In the genomic region with DNA sequence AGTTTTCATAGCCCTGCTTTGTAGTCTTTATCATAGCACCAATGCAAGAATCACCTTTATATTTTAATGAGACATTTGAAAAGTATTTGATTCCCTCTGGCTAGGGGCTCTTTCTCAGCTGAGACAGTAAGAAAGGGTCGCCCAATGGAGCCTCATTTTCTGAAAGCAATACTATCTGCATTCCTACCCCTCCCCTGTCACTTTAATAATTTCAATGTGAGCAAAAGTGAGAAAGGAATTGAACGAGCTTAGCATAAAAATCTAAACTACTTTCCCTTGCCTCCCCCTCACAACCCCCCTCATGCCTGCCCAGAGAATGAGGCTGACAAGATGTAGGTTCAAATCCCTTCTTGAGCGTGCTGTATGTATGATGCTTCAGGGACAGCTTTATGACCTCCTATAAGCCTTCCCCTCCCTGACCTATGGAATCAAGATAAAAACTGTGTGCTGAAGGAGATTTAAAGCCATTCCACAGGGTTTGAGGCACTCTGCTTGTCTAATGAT, we compare ENCODE assay signal across 20 mouse cellular contexts.
DNase-seq lines count a peak whose midpoint lies in the region; ATAC-seq and TF ChIP-seq lines count a peak whose summit lies in the region.
"Had no signal": no experiment of that assay in that cellular context is flagged by ENCODE, and none has a peak within 500 bp of the region (broad histone marks: within the 10 kb centered on the region; RNA-seq: fewer than 3 reads in every experiment).

No protein-coding gene starts in this region.

- DNase-seq in heart, adult 8-10 months (ENCODE audit: low spot score): no peak
- DNase-seq in midbrain, embryonic 14.5 days: no peak
- no peak for DNase-seq in left cerebral cortex, adult 2 months (ENCODE audit: extremely low spot score in 1 of 2, low spot score in 2 of 2)
- DNase-seq: adrenal gland, adult 2 months; gastrocnemius, adult 2 months; kidney, adult 2 months; kidney, postnatal 14 days; lung, postnatal 4 days; right cerebral cortex, postnatal 14 days; thymus, postnatal 25 days had no signal

- H3K36me3 ChIP-seq in heart, embryonic 11.5 days (ENCODE audit: control insufficient read depth, insufficient read depth, low read length): no peaks in the 10 kb centered on the region
- H3K36me3 ChIP-seq in hindbrain, embryonic 13.5 days: no peaks in the 10 kb centered on the region
- no peaks in the 10 kb centered on the region for H3K36me3 ChIP-seq in hindbrain, embryonic 16.5 days (ENCODE audit: control insufficient read depth, insufficient read depth, low read length)
- no peaks in the 10 kb centered on the region for H3K36me3 ChIP-seq in forebrain, embryonic 12.5 days (replicated peaks)
- H3K36me3 ChIP-seq in midbrain, embryonic 14.5 days (ENCODE audit: control insufficient read depth, insufficient read depth, low read length): no peaks in the 10 kb centered on the region
- H3K36me3 ChIP-seq: embryonic facial prominence, embryonic 15.5 days; liver, embryonic 12.5 days; neural tube, embryonic 12.5 days had no signal

- H3K4me3 ChIP-seq in heart, embryonic 11.5 days (ENCODE audit: low read depth, low read length): no peak overlapping the region
- H3K4me3 ChIP-seq in hindbrain, embryonic 13.5 days: no peak overlapping the region
- H3K4me3 ChIP-seq in hindbrain, embryonic 16.5 days (ENCODE audit: low read length): no peak overlapping the region
- H3K4me3 ChIP-seq in forebrain, embryonic 12.5 days (replicated peaks): no peak overlapping the region
- no peak overlapping the region for H3K4me3 ChIP-seq in midbrain, embryonic 14.5 days (replicated peaks; ENCODE audit: low read depth, low read length)
- no peak overlapping the region for H3K4me3 ChIP-seq in left cerebral cortex, adult 2 months
- H3K4me3 ChIP-seq: embryonic facial prominence, embryonic 15.5 days; gastrocnemius, adult 2 months; liver, embryonic 12.5 days; neural tube, embryonic 12.5 days had no signal

- no peak overlapping the region for H3K4me2 ChIP-seq in heart, embryonic 11.5 days
- no peak overlapping the region for H3K4me2 ChIP-seq in hindbrain, embryonic 13.5 days
- H3K4me2 ChIP-seq in hindbrain, embryonic 16.5 days (ENCODE audit: low read length): no peak overlapping the region
- no peak overlapping the region for H3K4me2 ChIP-seq in forebrain, embryonic 12.5 days
- H3K4me2 ChIP-seq in midbrain, embryonic 14.5 days (ENCODE audit: low read length): no peak overlapping the region
- H3K4me2 ChIP-seq: embryonic facial prominence, embryonic 15.5 days; liver, embryonic 12.5 days; lung, embryonic 14.5 days; neural tube, embryonic 12.5 days had no signal

- peaks cover 23% of the 10 kb centered on the region for H3K4me1 ChIP-seq in heart, embryonic 11.5 days (ENCODE audit: control insufficient read depth, insufficient read depth, low read length)
- peaks cover 15% of the 10 kb centered on the region for H3K4me1 ChIP-seq in hindbrain, embryonic 13.5 days (replicated peaks)
- H3K4me1 ChIP-seq in hindbrain, embryonic 16.5 days (ENCODE audit: control insufficient read depth, insufficient read depth, low read depth, low read length): no peaks in the 10 kb centered on the region
- H3K4me1 ChIP-seq in forebrain, embryonic 12.5 days: peaks cover 23% of the 10 kb centered on the region
- peaks cover 14% of the 10 kb centered on the region for H3K4me1 ChIP-seq in midbrain, embryonic 14.5 days (ENCODE audit: control insufficient read depth, insufficient read depth, low read length)
- H3K4me1 ChIP-seq: embryonic facial prominence, embryonic 15.5 days had no signal

- no peak for ATAC-seq in heart, embryonic 11.5 days (replicated peaks; ENCODE audit: insufficient number of reproducible peaks, low FRiP score, low TSS enrichment)
- no peak for ATAC-seq in hindbrain, embryonic 13.5 days (ENCODE audit: low FRiP score)
- ATAC-seq in hindbrain, embryonic 16.5 days: no peak
- ATAC-seq in forebrain, embryonic 12.5 days (ENCODE audit: low FRiP score): peak; percentile 22
- no peak for ATAC-seq in midbrain, embryonic 14.5 days (ENCODE audit: low FRiP score, low TSS enrichment)
- ATAC-seq: liver, embryonic 12.5 days had no signal

- intact Hi-C loops in left cerebral cortex, adult 2 months (cut with DNase I): no loop called here

- no peaks in the 10 kb centered on the region for H3K27me3 ChIP-seq in heart, embryonic 11.5 days (ENCODE audit: control insufficient read depth, insufficient read depth, low read length)
- no peaks in the 10 kb centered on the region for H3K27me3 ChIP-seq in hindbrain, embryonic 13.5 days
- no peaks in the 10 kb centered on the region for H3K27me3 ChIP-seq in hindbrain, embryonic 16.5 days (replicated peaks; ENCODE audit: control insufficient read depth, insufficient read depth, low read length)
- H3K27me3 ChIP-seq in forebrain, embryonic 12.5 days: no peaks in the 10 kb centered on the region
- no peaks in the 10 kb centered on the region for H3K27me3 ChIP-seq in midbrain, embryonic 14.5 days (ENCODE audit: control insufficient read depth, insufficient read depth, low read length)
- H3K27me3 ChIP-seq: CH12.LX; embryonic facial prominence, embryonic 15.5 days; neural tube, embryonic 12.5 days had no signal

- H3K27ac ChIP-seq in heart, embryonic 11.5 days (ENCODE audit: low read depth, low read length): peak overlapping the region; percentile 71
- peak overlapping the region; percentile 26; the same call in 1 of the 2 replicates for H3K27ac ChIP-seq in hindbrain, embryonic 13.5 days
- no peak overlapping the region for H3K27ac ChIP-seq in hindbrain, embryonic 16.5 days (ENCODE audit: low read depth, low read length)
- H3K27ac ChIP-seq in forebrain, embryonic 12.5 days: peak overlapping the region; percentile 87
- H3K27ac ChIP-seq in midbrain, embryonic 14.5 days (replicated peaks; ENCODE audit: low read depth, low read length): peak overlapping the region; percentile 55; the same call in 1 of the 2 replicates
- no peak overlapping the region for H3K27ac ChIP-seq in left cerebral cortex, adult 2 months
- H3K27ac ChIP-seq: embryonic facial prominence, embryonic 15.5 days; gastrocnemius, adult 2 months; liver, embryonic 12.5 days; neural tube, embryonic 12.5 days; stomach, postnatal 0 days had no signal

- no peaks in the 10 kb centered on the region for H3K9me3 ChIP-seq in heart, embryonic 11.5 days (replicated peaks; ENCODE audit: control insufficient read depth, low read length)
- no peaks in the 10 kb centered on the region for H3K9me3 ChIP-seq in hindbrain, embryonic 13.5 days
- no peaks in the 10 kb centered on the region for H3K9me3 ChIP-seq in hindbrain, embryonic 16.5 days (ENCODE audit: control insufficient read depth, low read length)
- no peaks in the 10 kb centered on the region for H3K9me3 ChIP-seq in forebrain, embryonic 12.5 days
- H3K9me3 ChIP-seq in midbrain, embryonic 14.5 days (ENCODE audit: control insufficient read depth, low read length): no peaks in the 10 kb centered on the region
- H3K9me3 ChIP-seq: embryonic facial prominence, embryonic 15.5 days; liver, embryonic 12.5 days; neural tube, embryonic 12.5 days had no signal

- WGBS in heart, embryonic 11.5 days (ENCODE audit: insufficient replicate concordance): 45% methylated on average over 3 of the region's 3 CpGs
- 54% methylated on average over 3 of the region's 3 CpGs for WGBS in hindbrain, embryonic 13.5 days
- WGBS in hindbrain, embryonic 16.5 days: 49% methylated on average over 3 of the region's 3 CpGs
- 14% methylated on average over 3 of the region's 3 CpGs for WGBS in forebrain, embryonic 12.5 days
- 36% methylated on average over 3 of the region's 3 CpGs for WGBS in midbrain, embryonic 14.5 days

- H3K9ac ChIP-seq in heart, embryonic 11.5 days (ENCODE audit: low read depth, low read length): no peak overlapping the region
- no peak overlapping the region for H3K9ac ChIP-seq in hindbrain, embryonic 13.5 days
- no peak overlapping the region for H3K9ac ChIP-seq in hindbrain, embryonic 16.5 days (ENCODE audit: low read depth, low read length)
- no peak overlapping the region for H3K9ac ChIP-seq in forebrain, embryonic 12.5 days
- no peak overlapping the region for H3K9ac ChIP-seq in midbrain, embryonic 14.5 days (replicated peaks; ENCODE audit: low read length)
- H3K9ac ChIP-seq: embryonic facial prominence, embryonic 15.5 days; liver, embryonic 12.5 days; lung, embryonic 14.5 days; neural tube, embryonic 12.5 days had no signal

- no peak for TF ChIP-seq CTCF in left cerebral cortex, adult 2 months (IDR thresholded peaks at IDR 0.05)

Comparison
In these comparisons a context has a peak if more than half of its experiments do, and no peak if none do; other contexts are left out.
1. H3K27ac ChIP-seq: peak in heart, embryonic 11.5 days (single experiment), hindbrain, embryonic 13.5 days (single experiment), forebrain, embryonic 12.5 days (single experiment) and midbrain, embryonic 14.5 days (single experiment); none in hindbrain, embryonic 16.5 days (single experiment) and left cerebral cortex, adult 2 months (single experiment).